Mouse (Mus musculus) v-Abl transformed pro-B cells (cell line): ENCODE data around the gene Meis1.

Source experiments
- in situ Hi-C, 2 experiments: fragments of 400-800 bp; cut with MboI; formaldehyde crosslinking; loops; one replicate each; pipeline ENCODE4 v1.15.1; 2025; ENCODE audit not compliant: unreplicated experiment in 2 of 2

The Meis1 gene

GRCm38 (mm10) chr11:18878748-18879455 lies 139.9 kb downstream of the Meis1 start:
- in situ Hi-C loops, result no loop called here

- in situ Hi-C loops, result no loop called here
Measured at GRCm38 (mm10) chr11:18878016-18878415, 140.8 kb downstream of the Meis1 start.

DNA sequence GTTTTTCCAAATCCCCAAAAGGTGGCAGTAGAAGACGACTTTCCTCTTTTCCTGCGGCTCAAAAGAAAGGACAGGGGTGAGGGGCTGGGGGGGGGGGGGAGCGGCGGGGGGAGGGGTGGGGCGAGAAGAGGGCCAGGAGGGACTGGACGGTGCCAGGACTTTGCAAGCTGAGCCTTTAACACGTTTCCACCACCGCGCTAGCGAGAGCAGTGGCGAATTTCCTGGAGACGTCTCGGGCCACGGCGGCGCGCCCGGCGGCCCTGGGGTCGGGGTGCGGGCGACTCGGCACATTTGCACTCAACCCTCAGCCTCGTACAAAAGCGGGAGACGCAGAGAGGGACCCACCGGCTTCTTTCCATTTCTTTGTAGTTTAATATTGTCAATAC lies 141.2 kb downstream of the Meis1 start:
- in situ Hi-C loops, result no loop called here

- in situ Hi-C loops, result no loop called here
Measured at GRCm38 (mm10) chr11:18876886-18877625, 141.7 kb downstream of the Meis1 start.

GRCm38 (mm10) chr11:18875911-18876885 lies 142.6 kb downstream of the Meis1 start:
- in situ Hi-C loops, result no loop called here

- in situ Hi-C loops, result no loop called here
Measured at GRCm38 (mm10) chr11:18875001-18875902, 143.5 kb downstream of the Meis1 start.

GRCm38 (mm10) chr11:18874278-18875000 lies 144.3 kb downstream of the Meis1 start:
- in situ Hi-C loops, result no loop called here

GRCm38 (mm10) chr11:18873451-18874277 lies 145.1 kb downstream of the Meis1 start:
- in situ Hi-C loops, result no loop called here

GRCm38 (mm10) chr11:18872793-18873192 lies 146.0 kb downstream of the Meis1 start:
- in situ Hi-C loops, result no loop called here

- in situ Hi-C loops, result no loop called here
Measured at GRCm38 (mm10) chr11:18872118-18872751, 146.6 kb downstream of the Meis1 start.

GRCm38 (mm10) chr11:18871170-18872081 lies 147.4 kb downstream of the Meis1 start:
- in situ Hi-C loops, result no loop called here

DNA sequence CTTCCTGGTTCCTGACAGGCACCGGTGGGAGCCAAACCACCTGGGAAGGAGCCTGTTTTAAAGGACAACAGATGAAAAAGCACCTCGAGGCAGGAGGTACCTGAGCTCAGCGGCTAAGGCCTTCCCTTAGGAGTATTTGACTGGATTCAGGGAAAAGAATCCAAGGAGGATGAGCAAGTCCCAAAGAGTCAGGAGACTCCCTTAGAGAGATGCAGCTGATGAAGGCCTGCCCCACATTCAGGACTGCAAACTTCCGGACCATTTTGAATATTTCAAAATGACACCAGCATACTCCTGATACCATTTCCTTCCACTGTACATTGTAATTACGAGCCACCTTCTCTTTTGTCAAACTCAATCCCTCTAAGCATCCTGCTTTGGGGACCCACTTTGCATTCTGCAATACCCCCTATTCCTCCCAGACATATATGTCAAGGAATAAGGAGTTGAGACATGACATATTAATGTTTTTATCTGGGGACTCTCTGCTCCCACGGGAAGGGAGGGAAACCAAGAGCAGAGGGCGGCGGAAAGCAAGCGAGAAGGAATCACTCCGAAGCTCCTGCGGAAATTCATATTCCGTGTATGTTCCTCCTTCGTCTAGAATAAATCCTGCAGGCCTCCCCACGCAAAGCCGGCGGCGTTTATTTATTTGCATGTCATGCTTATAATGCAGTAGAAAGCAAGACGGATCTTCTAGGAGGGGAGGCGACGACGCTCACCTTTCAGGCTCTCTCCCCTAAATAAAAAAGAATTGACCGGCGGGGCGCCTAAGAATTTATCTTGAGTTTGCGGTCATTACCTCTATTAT lies 148.5 kb downstream of the Meis1 start:
- in situ Hi-C loops, result no loop called here

GRCm38 (mm10) chr11:18869429-18869969 lies 149.3 kb downstream of the Meis1 start:
- in situ Hi-C loops, result no loop called here

- in situ Hi-C loops, result no loop called here
Measured at GRCm38 (mm10) chr11:18867665-18868064, 151.1 kb downstream of the Meis1 start.

DNA sequence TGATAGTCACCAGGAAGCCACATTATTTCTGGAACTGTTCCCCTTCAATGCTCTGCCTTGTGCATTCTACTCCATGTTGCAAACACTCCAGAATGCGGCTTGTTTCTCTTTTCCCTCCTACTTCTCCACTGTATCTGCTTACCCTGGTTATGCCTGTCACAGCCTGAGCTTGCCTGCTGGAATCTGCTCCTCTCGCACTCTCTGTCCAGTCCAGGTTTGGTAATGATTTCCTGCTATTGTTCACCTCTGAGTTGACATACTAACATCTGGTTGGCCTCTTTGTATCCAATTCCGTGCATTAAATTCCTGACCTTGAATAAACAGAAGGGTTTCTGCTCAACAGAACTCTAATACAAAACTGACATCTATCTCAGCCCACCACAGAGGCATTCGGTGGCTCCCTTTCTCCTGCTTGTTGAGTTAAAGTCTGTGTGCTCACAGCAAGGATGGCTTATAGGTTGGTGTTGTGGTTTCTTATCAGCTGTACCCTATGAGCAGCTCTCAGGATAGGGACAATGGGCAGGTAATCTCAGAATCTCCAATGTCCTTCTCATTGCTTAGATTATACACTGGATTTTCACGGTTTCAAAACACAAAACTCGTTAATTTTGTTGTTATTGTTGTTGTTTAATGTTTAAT lies 152.5 kb downstream of the Meis1 start:
- in situ Hi-C loops, result no loop called here
